Mouse (Mus musculus) embryonic stem cell, embryonic (primary cell): ENCODE measurements at regions not wholly inside any gene's neighbourhood (a gene's known extent, or its start where the extent isn't known, plus 50 kb on each side); places are given as distances from the start of the nearest gene placed in this dataset.

Source experiments
- CTCF ChIA-PET, 4 experiments: fragments of 300-600 bp in 2 of 4; fragments of 350-600 bp in 2 of 4; sonication (Branson Sonifier 250); formaldehyde crosslinking; loops; one replicate each; lab custom pipeline; 2022; ENCODE audit warnings: inconsistent platforms in 2 of 4; lab: Charles Lee
- POLR2A ChIA-PET, 4 experiments: fragments of 300-600 bp in 2 of 4; fragments of 350-600 bp in 2 of 4; sonication (Branson Sonifier 250); formaldehyde crosslinking; loops; one replicate each; lab custom pipeline; 2022; ENCODE audit warnings: antibody characterized with exemption in 4 of 4, inconsistent platforms in 1 of 4; lab: Charles Lee

- CTCF ChIA-PET = no interaction called here
- POLR2A ChIA-PET = no interaction called here
Observed at GRCm38 (mm10) chr7:70135416-70135815, 231.1 kb downstream of the Nr2f2 start.

- ChIA-PET CTCF (no interaction called here), POLR2A (no interaction called here)
Observed at GRCm38 (mm10) chr7:70129963-70130362, 236.6 kb downstream of the Nr2f2 start.

GRCm38 (mm10) chr7:70122818-70123217 is 243.7 kb downstream of the Nr2f2 start:
- ChIA-PET CTCF (no interaction called here), POLR2A (no interaction called here)

- POLR2A ChIA-PET = interaction anchor here in 1 of 4 experiments (0.7 kb wide), 1 partner anchor 441 kb away, joined by 3 read pairs; no protein-coding TSS in a partner anchor
- CTCF ChIA-PET = no interaction called here
Observed at GRCm38 (mm10) chr7:70119517-70119916, 247.0 kb downstream of the Nr2f2 start.

GRCm38 (mm10) chr7:70118971-70119370 is 247.6 kb downstream of the Nr2f2 start:
- ChIA-PET POLR2A (no interaction called here), CTCF (no interaction called here)

- ChIA-PET CTCF (interaction anchor here in 1 of 4 experiments (0.6 kb wide), 1 partner anchor 970 kb away, joined by 3 read pairs; no protein-coding TSS in a partner anchor), POLR2A (interaction anchor here in 1 of 4 experiments (0.6 to 0.8 kb wide), 2 partner anchors 126 to 175 kb away, joined by 3 to 4 read pairs; no protein-coding TSS in a partner anchor)
Observed at GRCm38 (mm10) chr7:70117930-70118922, 248.3 kb downstream of the Nr2f2 start.

GRCm38 (mm10) chr7:70109013-70109412 is 257.5 kb downstream of the Nr2f2 start:
- POLR2A ChIA-PET = interaction anchor here in 1 of 4 experiments (0.9 kb wide), 1 partner anchor 1194 kb away, joined by 3 read pairs; no protein-coding TSS in a partner anchor
- CTCF ChIA-PET = no interaction called here

- CTCF ChIA-PET = no interaction called here
- POLR2A ChIA-PET = interaction anchor here in 2 of 4 experiments (0.6 to 0.7 kb wide), 2 partner anchors 111 to 187 kb away, joined by 3 read pairs; no protein-coding TSS in a partner anchor
Observed at GRCm38 (mm10) chr7:70105024-70105423, 261.5 kb downstream of the Nr2f2 start.

GRCm38 (mm10) chr7:70104486-70104885 is 262.0 kb downstream of the Nr2f2 start:
- ChIA-PET POLR2A (interaction anchor here in 2 of 4 experiments (0.6 to 0.7 kb wide), 2 partner anchors 111 to 187 kb away, joined by 3 read pairs; no protein-coding TSS in a partner anchor), CTCF (no interaction called here)

- ChIA-PET CTCF (no interaction called here), POLR2A (no interaction called here)
Observed at GRCm38 (mm10) chr7:70103680-70104079, 262.9 kb downstream of the Nr2f2 start.

GRCm38 (mm10) chr7:70099001-70099400 is 267.5 kb downstream of the Nr2f2 start:
- ChIA-PET CTCF (no interaction called here), POLR2A (no interaction called here)

- ChIA-PET CTCF (no interaction called here), POLR2A (no interaction called here)
Observed at GRCm38 (mm10) chr7:70093916-70094784, 272.4 kb downstream of the Nr2f2 start.

GRCm38 (mm10) chr7:70092089-70092488 is 274.4 kb downstream of the Nr2f2 start:
- POLR2A ChIA-PET = no interaction called here
- CTCF ChIA-PET = interaction anchor here in 1 of 4 experiments (0.6 kb wide), 1 partner anchor 20 kb away, joined by 3 read pairs; no protein-coding TSS in a partner anchor

- POLR2A ChIA-PET = no interaction called here
- CTCF ChIA-PET = no interaction called here
Observed at GRCm38 (mm10) chr7:70089121-70089520, 277.4 kb downstream of the Nr2f2 start.

GRCm38 (mm10) chr7:70069662-70070061 is 296.9 kb downstream of the Nr2f2 start:
- POLR2A ChIA-PET = no interaction called here
- CTCF ChIA-PET = no interaction called here

- ChIA-PET CTCF (no interaction called here), POLR2A (interaction anchor here in 1 of 4 experiments (0.7 kb wide), 1 partner anchor 193 kb away, joined by 5 read pairs; no protein-coding TSS in a partner anchor)
Observed at GRCm38 (mm10) chr7:70067828-70068719, 298.5 kb downstream of the Nr2f2 start.

GRCm38 (mm10) chr7:70067071-70067470 is 299.5 kb downstream of the Nr2f2 start:
- POLR2A ChIA-PET = interaction anchor here in 1 of 4 experiments (0.6 kb wide), 1 partner anchor 133 kb away, joined by 4 read pairs; no protein-coding TSS in a partner anchor
- CTCF ChIA-PET = interaction anchor here in 1 of 4 experiments (0.6 kb wide), 1 partner anchor 1420 kb away, joined by 4 read pairs; no protein-coding TSS in a partner anchor

- POLR2A ChIA-PET = no interaction called here
- CTCF ChIA-PET = interaction anchor here in 1 of 4 experiments (0.6 kb wide), 1 partner anchor 1420 kb away, joined by 4 read pairs; no protein-coding TSS in a partner anchor
Observed at GRCm38 (mm10) chr7:70066448-70066847, 300.1 kb downstream of the Nr2f2 start.
